Mouse (Mus musculus): Measurements from ENCODE around the gene Adamts2. TPM values are rescaled to one million over a fixed set of nuclear protein-coding genes. Genes with fewer than 3 reads are reported as not detected.

Adamts2 gene
- polyA plus RNA-seq, 1 experiment from 2014 or later = 29.4 TPM

GRCm38 (mm10) chr11:50587026-50587425, 14.9 kb upstream of the Adamts2 start:
- Histone ChIP-seq H3K9ac (replicated peaks; ENCODE audit: low read depth) (no peak overlapping the region), H3K36me3 (ENCODE audit: insufficient read depth, low read length) (no peaks in the 10 kb centered on the region), H3K4me2 (replicated peaks; ENCODE audit: low read depth, low read length) (no peak overlapping the region), H3K4me1 (ENCODE audit: insufficient read depth, low read depth, low read length) (no peaks in the 10 kb centered on the region), H3K4me3 (ENCODE audit: low read depth, low read length) (no peak overlapping the region), H3K27me3 (replicated peaks; ENCODE audit: insufficient read depth, low read length) (no peaks in the 10 kb centered on the region), H3K9me3 (ENCODE audit: low read length) (no peaks in the 10 kb centered on the region), H3K27ac (ENCODE audit: low read length) (no peak overlapping the region)
- ATAC-seq (no peak), DNase-seq (ENCODE audit: low spot score) (peak; percentile 57)
- 42% methylated on average over 7 of the region's 7 CpGs for WGBS
- no peak for TF ChIP-seq EP300 (IDR thresholded peaks at IDR 0.05)
- TF ChIP-seq CTCF (IDR thresholded peaks at IDR 0.05) = peak; percentile 76

- Histone ChIP-seq H3K36me3 (ENCODE audit: insufficient read depth, low read length) (no peaks in the 10 kb centered on the region), H3K4me1 (ENCODE audit: insufficient read depth, low read depth, low read length) (no peaks in the 10 kb centered on the region), H3K4me3 (ENCODE audit: low read depth, low read length) (no peak overlapping the region), H3K27me3 (replicated peaks; ENCODE audit: insufficient read depth, low read length) (no peaks in the 10 kb centered on the region), H3K4me2 (replicated peaks; ENCODE audit: low read depth, low read length) (no peak overlapping the region), H3K27ac (ENCODE audit: low read length) (no peak overlapping the region), H3K9me3 (ENCODE audit: low read length) (no peaks in the 10 kb centered on the region), H3K9ac (replicated peaks; ENCODE audit: low read depth) (no peak overlapping the region)
- DNase-seq (ENCODE audit: low spot score) (peak; percentile 39), ATAC-seq (no peak)
- 15% methylated on average over 3 of the region's 3 CpGs for WGBS
- TF ChIP-seq EP300 (IDR thresholded peaks at IDR 0.05) (no peak), CTCF (IDR thresholded peaks at IDR 0.05) (peak; percentile 75)
Observed at GRCm38 (mm10) chr11:50587787-50588186, 14.1 kb upstream of the Adamts2 start.

- TF ChIP-seq CTCF (IDR thresholded peaks at IDR 0.05) (peak; percentile 79), EP300 (IDR thresholded peaks at IDR 0.05) (no peak)
- no peaks in the 10 kb centered on the region for H3K27me3 ChIP-seq (replicated peaks; ENCODE audit: insufficient read depth, low read length)
- H3K9me3 ChIP-seq (ENCODE audit: low read length) = no peaks in the 10 kb centered on the region
- DNase-seq (ENCODE audit: low spot score) (no peak), ATAC-seq (no peak)
- no peak overlapping the region for H3K27ac ChIP-seq (ENCODE audit: low read length)
- no peak overlapping the region for H3K9ac ChIP-seq (replicated peaks; ENCODE audit: low read depth)
- H3K4me2 ChIP-seq (replicated peaks; ENCODE audit: low read depth, low read length) = no peak overlapping the region
- 33% methylated on average over 11 of the region's 11 CpGs for WGBS
- no peak overlapping the region for H3K4me3 ChIP-seq (ENCODE audit: low read depth, low read length)
- H3K36me3 ChIP-seq (ENCODE audit: insufficient read depth, low read length) = no peaks in the 10 kb centered on the region
- no peaks in the 10 kb centered on the region for H3K4me1 ChIP-seq (ENCODE audit: insufficient read depth, low read depth, low read length)
Observed at GRCm38 (mm10) chr11:50589060-50589459, 12.8 kb upstream of the Adamts2 start.

GRCm38 (mm10) chr11:50591053-50591452, 10.8 kb upstream of the Adamts2 start:
- DNase-seq (ENCODE audit: low spot score) = peak; percentile 76
- 55% methylated on average over 13 of the region's 13 CpGs for WGBS
- no peaks in the 10 kb centered on the region for H3K4me1 ChIP-seq (ENCODE audit: insufficient read depth, low read depth, low read length)
- ATAC-seq = peak; percentile 78
- no peaks in the 10 kb centered on the region for H3K9me3 ChIP-seq (ENCODE audit: low read length)
- H3K4me2 ChIP-seq (replicated peaks; ENCODE audit: low read depth, low read length) = no peak overlapping the region
- peak; percentile 51 for TF ChIP-seq EP300 (IDR thresholded peaks at IDR 0.05)
- no peak for TF ChIP-seq CTCF (IDR thresholded peaks at IDR 0.05)
- H3K27ac ChIP-seq (ENCODE audit: low read length) = 0 out of 2 replicates have a peak overlapping the region, but pooled peaks have one; percentile 43
- no peaks in the 10 kb centered on the region for H3K36me3 ChIP-seq (ENCODE audit: insufficient read depth, low read length)
- no peaks in the 10 kb centered on the region for H3K27me3 ChIP-seq (replicated peaks; ENCODE audit: insufficient read depth, low read length)
- H3K9ac ChIP-seq (replicated peaks; ENCODE audit: low read depth) = no peak overlapping the region
- H3K4me3 ChIP-seq (ENCODE audit: low read depth, low read length) = no peak overlapping the region

GRCm38 (mm10) chr11:50592892-50593553, 8.9 kb upstream of the Adamts2 start:
- H3K4me1 ChIP-seq (ENCODE audit: insufficient read depth, low read depth, low read length) = no peaks in the 10 kb centered on the region
- no peak for ATAC-seq

DNA sequence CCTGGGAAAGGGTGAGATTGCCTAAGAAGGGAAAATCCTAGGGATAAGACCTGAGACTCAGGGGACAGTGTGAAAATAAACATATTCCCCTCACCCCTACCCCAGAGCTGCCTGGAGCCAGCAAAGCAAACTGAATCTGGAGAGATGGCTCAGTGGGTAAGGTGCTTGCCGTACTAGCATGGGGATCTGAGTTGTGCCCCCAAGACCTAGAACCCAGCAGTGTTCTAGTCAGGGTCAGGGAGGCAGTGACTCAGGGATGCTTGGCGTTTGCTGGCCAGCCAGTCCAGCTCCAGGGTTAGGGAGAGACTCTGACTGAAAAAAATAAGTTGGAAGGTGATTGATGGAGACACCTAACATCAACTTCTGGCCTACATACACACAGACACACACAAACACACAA, 5.3 kb upstream of the Adamts2 start:
- Histone ChIP-seq H3K4me3 (ENCODE audit: low read depth, low read length) (no peak overlapping the region), H3K4me1 (ENCODE audit: insufficient read depth, low read depth, low read length) (no peaks in the 10 kb centered on the region), H3K27me3 (replicated peaks; ENCODE audit: insufficient read depth, low read length) (0 out of 2 replicates have a peak, but pooled peaks cover 5% of the 10 kb centered on the region), H3K9me3 (ENCODE audit: low read length) (no peaks in the 10 kb centered on the region), H3K4me2 (replicated peaks; ENCODE audit: low read depth, low read length) (no peak overlapping the region), H3K9ac (replicated peaks; ENCODE audit: low read depth) (no peak overlapping the region), H3K36me3 (ENCODE audit: insufficient read depth, low read length) (no peaks in the 10 kb centered on the region), H3K27ac (ENCODE audit: low read length) (no peak overlapping the region)
- TF ChIP-seq EP300 (IDR thresholded peaks at IDR 0.05) = no peak
- no peak for TF ChIP-seq CTCF (IDR thresholded peaks at IDR 0.05)
- WGBS = 65% methylated on average over 2 of the region's 2 CpGs
- no peak for DNase-seq (ENCODE audit: low spot score)
- no peak for ATAC-seq

More at GRCm38 (mm10) chr11:50592892-50593553, 8.9 kb upstream of the Adamts2 start:
- 80% methylated on average over 16 of the region's 16 CpGs for WGBS
- no peak for DNase-seq (ENCODE audit: low spot score)
- H3K4me3 ChIP-seq (ENCODE audit: low read depth, low read length) = no peak overlapping the region
- H3K9ac ChIP-seq (replicated peaks; ENCODE audit: low read depth) = no peak overlapping the region
- H3K9me3 ChIP-seq (ENCODE audit: low read length) = no peaks in the 10 kb centered on the region
- TF ChIP-seq EP300 (IDR thresholded peaks at IDR 0.05) = no peak
- TF ChIP-seq CTCF (IDR thresholded peaks at IDR 0.05) = no peak
- H3K36me3 ChIP-seq (ENCODE audit: insufficient read depth, low read length) = no peaks in the 10 kb centered on the region
- H3K27me3 ChIP-seq (replicated peaks; ENCODE audit: insufficient read depth, low read length) = no peaks in the 10 kb centered on the region
- no peak overlapping the region for H3K27ac ChIP-seq (ENCODE audit: low read length)
- H3K4me2 ChIP-seq (replicated peaks; ENCODE audit: low read depth, low read length) = no peak overlapping the region

All from lung, postnatal 0 days (tissue).